Mouse (Mus musculus) lung, adult 18-20 months (tissue): ENCODE measurements around the gene Gm10320.

Source experiments
- DNase-seq, 2 experiments: peaks; one replicate each; pipeline ENCODE4 v3.0.0; 2022; ENCODE audit warnings: mixed read lengths in 2 of 2

Gene Gm10320

GRCm38 (mm10) chr13:98491909-98492308, at the start of gene Gm10320:
Gene Gm10320, minus strand, starts transcription at chr13:98492001.
- no peak for DNase-seq

GRCm38 (mm10) chr13:98541601-98542000, 49.8 kb upstream of the Gm10320 start:
- DNase-seq, result no peak

- no peak for DNase-seq
Observed at GRCm38 (mm10) chr13:98540206-98540605, 48.4 kb upstream of the Gm10320 start.

GRCm38 (mm10) chr13:98539311-98539710, 47.5 kb upstream of the Gm10320 start:
- no peak for DNase-seq

- DNase-seq, result no peak
Observed at GRCm38 (mm10) chr13:98538587-98538986, 46.8 kb upstream of the Gm10320 start.

- DNase-seq, result no peak
Observed at GRCm38 (mm10) chr13:98534913-98535262, 43.1 kb upstream of the Gm10320 start.

- DNase-seq, result peak; percentile 29 to 60
Observed at GRCm38 (mm10) chr13:98534190-98534912, 42.5 kb upstream of the Gm10320 start.

- peak in 1 of 2 experiments; percentile 12 for DNase-seq
Observed at GRCm38 (mm10) chr13:98533415-98533814, 41.6 kb upstream of the Gm10320 start.

- DNase-seq, result no peak
Observed at GRCm38 (mm10) chr13:98532699-98533375, 41.0 kb upstream of the Gm10320 start.

- DNase-seq, result no peak
Observed at GRCm38 (mm10) chr13:98531976-98532375, 40.2 kb upstream of the Gm10320 start.

- DNase-seq, result no peak
Observed at GRCm38 (mm10) chr13:98531306-98531705, 39.5 kb upstream of the Gm10320 start.

- no peak for DNase-seq
Observed at GRCm38 (mm10) chr13:98523719-98524316, 32.0 kb upstream of the Gm10320 start.

- no peak for DNase-seq
Observed at GRCm38 (mm10) chr13:98518341-98518740, 26.5 kb upstream of the Gm10320 start.

GRCm38 (mm10) chr13:98517666-98518065, 25.9 kb upstream of the Gm10320 start:
- DNase-seq, result no peak

- no peak for DNase-seq
Observed at GRCm38 (mm10) chr13:98516985-98517384, 25.2 kb upstream of the Gm10320 start.

GRCm38 (mm10) chr13:98512066-98512465, 20.3 kb upstream of the Gm10320 start:
- DNase-seq, result no peak

GRCm38 (mm10) chr13:98507656-98508055, 15.9 kb upstream of the Gm10320 start:
- no peak for DNase-seq

GRCm38 (mm10) chr13:98506496-98506895, 14.7 kb upstream of the Gm10320 start:
- no peak for DNase-seq

- DNase-seq, result no peak
Observed at GRCm38 (mm10) chr13:98505989-98506388, 14.2 kb upstream of the Gm10320 start.

GRCm38 (mm10) chr13:98505489-98505857, 13.7 kb upstream of the Gm10320 start:
- DNase-seq, result no peak

GRCm38 (mm10) chr13:98504661-98505488, 13.1 kb upstream of the Gm10320 start:
- peak in 1 of 2 experiments; percentile 13 for DNase-seq

GRCm38 (mm10) chr13:98504181-98504660, 12.4 kb upstream of the Gm10320 start:
- DNase-seq, result no peak

GRCm38 (mm10) chr13:98503601-98504000, 11.8 kb upstream of the Gm10320 start:
- no peak for DNase-seq
